Mouse (Mus musculus) liver, embryonic 15.5 days (tissue): Measurements from ENCODE around the gene Wdr62. TPM values are rescaled to one million over a fixed set of nuclear protein-coding genes. Genes with fewer than 3 reads are reported as not detected.
A peak's percentile ranks its signal among the peaks of the same experiment; 100 is the strongest.
"Not testable (repeated sequence)": the region's sequence is repeated elsewhere in the genome, so short reads cannot be mapped to it uniquely, and the experiment has no call there.

Experiments used
- ATAC-seq: fragments of 200-750 bp; cut with Nextera tagmentation; 2 replicates; pipeline ENCODE4 v1.8.0; 2017; ENCODE audit warnings: moderate number of reproducible peaks, mild to moderate bottlenecking, moderate library complexity; ENCODE audit not compliant: insufficient read depth
- H3K27ac ChIP-seq: fragments of 300-500 bp; sonication (generic); replicated peaks from 2 replicates; pipeline ENCODE4 v1.5.1; 2015; ENCODE audit warnings: mild to moderate bottlenecking, inconsistent platforms
- H3K27me3 ChIP-seq: fragments of 300-500 bp; sonication (generic); 2 replicates; pipeline ENCODE4 v1.6.1; 2015; ENCODE audit warnings: mild to moderate bottlenecking, inconsistent platforms
- H3K36me3 ChIP-seq: fragments of 300-500 bp; sonication (generic); replicated peaks from 2 replicates; pipeline ENCODE4 v1.6.1; 2015; ENCODE audit warnings: moderate library complexity, mild to moderate bottlenecking, inconsistent platforms
- H3K4me1 ChIP-seq: fragments of 300-500 bp; sonication (generic); replicated peaks from 2 replicates; pipeline ENCODE4 v1.6.1; 2015; ENCODE audit warnings: inconsistent platforms
- H3K4me2 ChIP-seq: fragments of 300-500 bp; sonication (generic); 2 replicates; pipeline ENCODE4 v1.6.1; 2015; ENCODE audit warnings: moderate library complexity, mild to moderate bottlenecking, inconsistent platforms
- H3K4me3 ChIP-seq: fragments of 300-500 bp; sonication (generic); replicated peaks from 2 replicates; pipeline ENCODE4 v1.5.1; 2015; ENCODE audit warnings: mild to moderate bottlenecking, inconsistent platforms
- H3K9ac ChIP-seq: fragments of 300-500 bp; sonication (generic); 2 replicates; pipeline ENCODE4 v1.6.1; 2015; ENCODE audit warnings: moderate library complexity, mild to moderate bottlenecking, inconsistent platforms
- H3K9me3 ChIP-seq: fragments of 300-500 bp; sonication (generic); replicated peaks from 2 replicates; pipeline ENCODE4 v1.6.1; 2016; ENCODE audit warnings: inconsistent platforms
- WGBS: fragments of 180-500 bp; shearing (Covaris S2); methylation state at CpG from one replicate; pipeline ENCODE4 v1.1.7; 2015; ENCODE audit warnings: mixed read lengths; ENCODE audit not compliant: insufficient replicate concordance; 5-methylcytosine and 5-hydroxymethylcytosine counted together
- polyA plus RNA-seq: library from polyadenylated mRNA; unstranded; fragments of >200 nt; fragmentation: Nextera tagmentation; extraction: Ambion mirVana; gene quantifications from 2 replicates; pipeline ENCODE4 v1.2.1, GENCODE M21; 2015

Gene Wdr62
- polyA plus RNA-seq, 1 experiment from 2014 or later: 8.1 TPM

DNA sequence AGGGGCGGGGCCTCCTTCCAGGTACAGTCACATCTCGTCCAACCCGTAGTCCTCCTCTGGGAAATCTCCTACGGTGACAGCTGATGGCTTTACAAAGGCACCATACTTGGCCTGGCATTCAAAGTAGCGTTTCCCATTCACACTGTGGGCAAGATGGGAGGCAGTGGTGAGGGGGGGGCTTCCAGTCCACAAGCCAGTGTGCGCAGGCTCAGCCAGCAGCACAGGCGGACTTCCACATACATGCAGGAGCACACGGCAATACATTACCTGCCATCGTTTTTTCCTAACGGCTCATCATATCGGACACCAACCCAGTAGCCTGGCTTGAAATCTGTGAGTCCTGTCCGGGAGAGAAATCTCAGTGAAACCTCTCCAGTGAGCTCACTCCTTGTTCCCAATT is 56.0 kb downstream of the Wdr62 start:
- peaks cover 17% of the 10 kb centered on the region for H3K4me1 ChIP-seq
- H3K27ac ChIP-seq: no peak overlapping the region
- no peaks in the 10 kb centered on the region for H3K9me3 ChIP-seq
- no peak overlapping the region for H3K9ac ChIP-seq
- peaks cover 36% of the 10 kb centered on the region for H3K36me3 ChIP-seq
- WGBS: 77% methylated on average over 12 of the region's 12 CpGs
- H3K27me3 ChIP-seq: no peaks in the 10 kb centered on the region
- H3K4me2 ChIP-seq: no peak overlapping the region
- no peak overlapping the region for H3K4me3 ChIP-seq
- ATAC-seq: no peak

DNA sequence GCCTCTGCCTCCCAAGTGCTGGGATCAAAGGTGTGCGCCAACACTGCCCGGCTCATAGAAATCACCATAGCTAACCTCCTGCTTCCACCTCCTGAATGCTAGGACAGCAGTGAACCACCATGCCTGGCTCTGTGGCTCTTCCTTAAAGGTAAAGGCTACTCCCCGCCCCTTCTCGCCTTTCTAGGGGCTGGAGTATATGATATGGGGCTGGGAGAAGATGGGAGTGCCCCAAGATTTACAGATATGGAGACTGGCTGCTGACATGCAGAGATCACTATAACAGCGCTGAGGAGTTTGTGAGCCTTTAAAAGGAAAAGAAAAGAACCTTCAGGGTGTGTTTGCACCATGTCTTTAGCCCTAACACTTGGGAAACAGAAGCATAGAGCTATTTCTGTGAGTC is 58.0 kb downstream of the Wdr62 start:
- WGBS: 58% methylated on average over 5 of the region's 5 CpGs
- Histone ChIP-seq H3K27ac (no peak overlapping the region), H3K9ac (no peak overlapping the region), H3K36me3 (peaks cover 33% of the 10 kb centered on the region), H3K9me3 (no peaks in the 10 kb centered on the region), H3K27me3 (no peaks in the 10 kb centered on the region), H3K4me3 (no peak overlapping the region), H3K4me1 (peaks cover 21% of the 10 kb centered on the region), H3K4me2 (peak overlapping the region; percentile 9)
- ATAC-seq: peak; percentile 52

DNA sequence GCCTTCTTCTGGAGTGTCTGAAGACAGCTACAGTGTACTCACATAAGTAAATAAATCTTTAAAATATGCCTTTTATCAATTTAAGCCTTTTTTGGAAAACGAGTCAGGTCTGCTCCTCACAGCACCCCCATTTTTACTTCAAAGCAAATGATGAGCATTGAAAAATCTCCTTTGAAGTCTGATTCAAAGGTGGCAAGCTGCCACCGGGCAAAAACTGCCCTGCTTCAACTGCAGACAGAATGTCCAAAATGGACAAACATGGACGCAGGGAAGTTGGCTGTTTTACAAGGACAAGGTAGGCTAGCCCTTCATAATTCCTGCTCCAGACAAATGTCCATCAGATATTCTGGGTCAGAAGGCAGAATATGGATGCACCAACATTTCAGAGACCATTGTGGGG is 58.8 kb downstream of the Wdr62 start:
- ATAC-seq: no peak
- Histone ChIP-seq H3K27me3 (no peaks in the 10 kb centered on the region), H3K27ac (no peak overlapping the region), H3K9ac (no peak overlapping the region), H3K4me3 (no peak overlapping the region), H3K4me1 (peaks cover 27% of the 10 kb centered on the region), H3K4me2 (no peak overlapping the region), H3K9me3 (no peaks in the 10 kb centered on the region), H3K36me3 (peaks cover 28% of the 10 kb centered on the region)
- 60% methylated on average over 3 of the region's 3 CpGs for WGBS

DNA sequence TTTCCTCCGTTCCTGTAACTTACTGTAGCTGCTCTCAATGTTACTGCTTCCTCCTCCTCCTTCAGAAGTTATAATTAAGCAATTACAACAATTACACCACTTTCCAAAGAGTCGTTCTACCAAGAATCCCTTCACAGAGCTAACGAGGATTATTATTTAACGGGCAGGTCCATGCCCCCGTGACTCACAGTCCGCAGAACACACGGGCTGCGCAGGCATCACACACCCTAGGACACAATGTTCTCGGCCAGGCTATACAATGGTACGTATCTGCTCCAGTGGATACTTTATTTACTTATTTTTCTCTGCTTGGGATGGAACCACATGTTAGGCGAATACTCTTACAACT is 60.2 kb downstream of the Wdr62 start:
- Histone ChIP-seq H3K4me1 (peaks cover 29% of the 10 kb centered on the region), H3K4me3 (peak overlapping the region; percentile 51), H3K9ac (peak overlapping the region; percentile 40), H3K27ac (no peak overlapping the region), H3K4me2 (peak overlapping the region; percentile 81), H3K9me3 (no peaks in the 10 kb centered on the region), H3K36me3 (peaks cover 16% of the 10 kb centered on the region), H3K27me3 (no peaks in the 10 kb centered on the region)
- no peak for ATAC-seq
- 12% methylated on average over 11 of the region's 11 CpGs for WGBS

DNA sequence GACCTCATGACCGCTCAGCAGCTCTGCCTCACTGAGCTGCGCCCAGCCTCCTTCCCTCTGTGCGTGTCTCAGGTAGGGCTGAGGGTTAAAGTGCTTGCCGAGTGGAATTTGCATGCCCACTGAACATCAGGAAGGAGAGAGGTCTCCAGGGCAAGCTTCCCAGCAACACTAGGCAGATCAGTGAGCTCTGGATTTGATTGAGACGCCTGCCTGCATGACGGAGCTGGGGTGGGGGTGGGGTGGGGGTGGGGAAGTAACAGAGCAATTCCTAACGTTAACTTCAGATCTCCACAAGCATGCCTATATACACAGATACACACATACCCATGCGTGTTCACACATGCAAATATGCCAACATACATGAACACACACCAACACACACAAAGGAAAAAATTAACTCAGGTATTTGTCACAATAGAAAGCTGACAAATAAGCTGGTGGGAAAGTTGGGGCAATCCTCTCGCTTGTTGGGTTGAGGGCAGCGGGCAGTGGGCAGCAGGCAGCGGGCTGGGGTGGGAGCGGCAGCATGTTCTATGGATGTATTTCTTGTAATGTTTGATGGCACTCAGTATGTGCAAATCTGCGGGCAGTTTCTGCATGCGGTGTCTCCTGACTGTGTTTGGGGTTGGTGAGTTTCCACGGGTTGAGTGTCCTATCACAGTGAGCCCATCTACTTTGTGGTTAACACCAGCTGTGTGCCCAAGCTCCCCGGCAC is 60.8 kb downstream of the Wdr62 start:
- H3K4me2 ChIP-seq: peak overlapping the region; percentile 81
- WGBS: 2% methylated on average over 16 of the region's 16 CpGs
- H3K27me3 ChIP-seq: no peaks in the 10 kb centered on the region
- no peak overlapping the region for H3K27ac ChIP-seq
- peak; percentile 43; the same call in 1 of the 2 replicates for ATAC-seq
- H3K4me1 ChIP-seq: peaks cover 29% of the 10 kb centered on the region
- peak overlapping the region; percentile 40 for H3K9ac ChIP-seq
- H3K4me3 ChIP-seq: peak overlapping the region; percentile 51
- peaks cover 12% of the 10 kb centered on the region for H3K36me3 ChIP-seq
- no peaks in the 10 kb centered on the region for H3K9me3 ChIP-seq

DNA sequence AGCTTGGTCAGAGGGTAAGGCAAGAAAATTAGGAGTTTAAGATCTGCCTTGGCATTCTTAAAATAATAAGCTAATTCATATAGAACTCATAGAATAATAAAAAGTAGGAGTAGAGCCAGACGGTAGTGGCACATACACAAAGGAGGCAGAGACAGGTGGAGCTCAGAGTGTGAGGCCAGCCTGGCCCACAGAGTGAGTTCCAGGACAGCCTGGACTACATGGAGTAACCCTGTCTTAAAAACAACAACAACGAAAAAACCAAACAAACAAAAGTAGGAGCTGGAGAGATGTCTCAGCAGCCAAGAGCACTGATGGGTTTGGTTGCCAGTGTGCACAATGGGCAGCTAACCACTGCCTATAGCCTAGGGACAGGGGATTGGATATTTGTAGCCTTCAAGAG is 62.9 kb downstream of the Wdr62 start:
- H3K4me2 ChIP-seq: no peak overlapping the region
- ATAC-seq: no peak
- no peaks in the 10 kb centered on the region for H3K9me3 ChIP-seq
- H3K4me3 ChIP-seq: no peak overlapping the region
- 67% methylated on average over 2 of the region's 2 CpGs for WGBS
- H3K9ac ChIP-seq: no peak overlapping the region
- H3K27ac ChIP-seq: no peak overlapping the region
- H3K4me1 ChIP-seq: peaks cover 27% of the 10 kb centered on the region
- H3K36me3 ChIP-seq: no peaks in the 10 kb centered on the region
- no peaks in the 10 kb centered on the region for H3K27me3 ChIP-seq

DNA sequence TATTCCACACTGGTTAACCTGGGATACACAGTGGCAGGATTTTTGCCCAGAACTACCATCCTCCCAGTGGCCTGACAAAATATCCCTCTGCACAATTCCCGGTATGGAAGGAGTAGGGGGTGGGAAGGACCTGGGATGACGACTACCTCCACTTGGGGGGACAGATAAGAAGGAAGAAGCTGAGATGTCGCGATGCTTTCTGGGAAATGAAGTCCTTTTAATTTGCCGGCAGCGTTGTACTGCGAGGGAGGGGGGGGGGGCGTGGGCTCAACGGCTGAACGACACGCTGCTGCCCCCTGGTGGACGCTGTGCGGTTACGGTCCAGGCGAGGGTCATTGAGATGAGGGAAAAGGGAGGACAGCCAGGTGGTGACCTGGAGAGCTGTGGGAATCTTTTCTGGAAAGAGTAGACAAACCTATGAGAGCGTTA is 63.5 kb downstream of the Wdr62 start:
- H3K4me2 ChIP-seq: peak overlapping the region; percentile 56
- H3K4me3 ChIP-seq: no peak overlapping the region; the same call in 1 of the 2 replicates
- H3K27me3 ChIP-seq: no peaks in the 10 kb centered on the region
- H3K9me3 ChIP-seq: no peaks in the 10 kb centered on the region
- no peaks in the 10 kb centered on the region for H3K36me3 ChIP-seq
- peak; percentile 52; the same call in 1 of the 2 replicates for ATAC-seq
- no peak overlapping the region for H3K9ac ChIP-seq
- no peak overlapping the region for H3K27ac ChIP-seq
- 1% methylated on average over 15 of the region's 16 CpGs for WGBS
- peaks cover 24% of the 10 kb centered on the region for H3K4me1 ChIP-seq

DNA sequence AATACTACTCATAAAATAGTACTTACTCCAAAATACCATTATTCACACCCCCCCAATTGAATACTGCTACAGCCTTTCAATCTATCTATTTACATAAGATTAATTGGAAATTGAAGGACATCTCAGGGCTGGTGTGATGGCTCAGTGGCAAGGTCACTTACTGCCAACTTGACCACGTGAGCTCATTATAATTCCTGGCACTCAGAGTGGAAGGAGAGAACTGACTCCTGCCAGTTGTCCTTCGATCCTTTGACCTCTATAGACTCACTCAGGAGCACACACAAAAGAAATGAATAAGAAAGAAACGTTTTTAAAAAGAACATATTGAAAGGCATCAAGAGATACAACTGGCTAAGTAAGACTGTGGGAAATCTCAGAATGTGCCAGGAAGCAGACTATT is 64.3 kb downstream of the Wdr62 start:
- H3K27ac ChIP-seq: no peak overlapping the region

DNA sequence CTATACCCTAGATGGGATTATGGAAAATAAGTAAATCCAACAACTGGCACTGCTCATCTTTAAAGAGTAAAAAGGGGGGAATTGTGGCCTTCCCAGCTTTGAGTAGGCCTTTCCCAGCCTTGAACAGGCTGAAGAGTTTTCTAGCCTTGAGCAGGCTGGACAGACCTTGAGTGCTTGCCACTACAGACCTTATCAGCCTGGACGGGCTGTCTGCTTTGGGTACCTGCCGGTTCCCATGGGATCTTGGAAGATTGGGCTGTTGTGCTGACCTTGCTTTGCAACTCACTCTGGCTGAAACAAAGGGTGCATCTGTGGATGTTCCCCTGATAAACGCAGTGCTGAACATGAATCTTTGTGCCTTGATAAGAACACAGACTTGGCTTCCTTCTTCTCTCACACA is 66.3 kb downstream of the Wdr62 start:
- Histone ChIP-seq H3K4me1 (peaks cover 9% of the 10 kb centered on the region), H3K36me3 (no peaks in the 10 kb centered on the region), H3K27me3 (no peaks in the 10 kb centered on the region), H3K9ac (no peak overlapping the region), H3K27ac (no peak overlapping the region), H3K9me3 (no peaks in the 10 kb centered on the region), H3K4me2 (no peak overlapping the region), H3K4me3 (no peak overlapping the region)
- no peak for ATAC-seq
- 70% methylated on average over 3 of the region's 3 CpGs for WGBS

More for the DNA sequence above, 64.3 kb downstream of the Wdr62 start:
- no peak for ATAC-seq
- peaks cover 24% of the 10 kb centered on the region for H3K4me1 ChIP-seq
- H3K4me3 ChIP-seq: no peak overlapping the region
- H3K27me3 ChIP-seq: no peaks in the 10 kb centered on the region
- H3K9me3 ChIP-seq: no peaks in the 10 kb centered on the region
- no peak overlapping the region for H3K4me2 ChIP-seq
- H3K36me3 ChIP-seq: no peaks in the 10 kb centered on the region
- WGBS: 69% methylated on average over 3 of the region's 3 CpGs
- H3K9ac ChIP-seq: no peak overlapping the region

DNA sequence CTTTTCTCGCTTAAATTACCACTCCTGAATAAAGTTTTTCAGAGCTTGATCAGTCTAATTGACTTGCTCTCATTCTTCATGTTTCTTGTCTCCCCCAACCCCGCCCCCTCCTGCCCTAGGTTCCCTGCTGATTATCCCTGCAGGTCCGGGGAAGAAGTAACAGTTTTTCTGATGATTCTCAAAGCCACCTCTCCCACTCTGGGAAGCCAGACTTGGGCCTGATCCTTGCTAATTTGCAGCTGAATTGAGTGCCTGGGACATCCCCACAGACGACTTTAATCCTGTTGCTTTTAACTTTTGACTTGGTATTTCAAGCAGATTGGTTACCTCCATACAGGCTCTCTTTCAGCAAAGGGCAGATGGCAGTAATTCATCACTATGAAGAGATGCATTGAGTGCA is 69.2 kb downstream of the Wdr62 start:
- no peak overlapping the region for H3K4me2 ChIP-seq

DNA sequence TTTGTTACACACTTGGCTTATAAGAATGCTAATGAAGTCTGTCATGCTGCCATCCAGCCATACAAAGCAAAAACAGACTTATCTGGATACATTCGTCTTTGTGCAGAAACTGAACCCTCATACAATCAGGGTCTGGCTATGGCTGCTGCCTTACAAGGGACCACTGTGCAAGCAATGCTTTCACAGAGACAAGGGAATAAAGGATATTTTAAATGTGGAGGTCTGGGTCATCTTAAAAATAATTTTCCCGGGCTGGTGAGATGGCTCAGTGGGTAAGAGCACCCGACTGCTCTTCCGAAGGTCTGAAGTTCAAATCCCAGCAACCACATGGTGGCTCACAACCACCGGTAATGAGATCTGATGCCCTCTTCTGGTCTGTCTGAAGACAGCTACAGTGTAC is 73.9 kb downstream of the Wdr62 start:
- H3K27ac ChIP-seq, H3K9me3 ChIP-seq: not testable (repeated sequence)
- 28% methylated on average over 5 of the region's 5 CpGs for WGBS

More for the DNA sequence above, 69.2 kb downstream of the Wdr62 start:
- WGBS: 23% methylated on average over 4 of the region's 4 CpGs
- ATAC-seq: no peak
- Histone ChIP-seq H3K27me3 (no peaks in the 10 kb centered on the region), H3K4me3 (no peak overlapping the region), H3K36me3 (no peaks in the 10 kb centered on the region), H3K27ac (no peak overlapping the region), H3K4me1 (no peaks in the 10 kb centered on the region), H3K9ac (no peak overlapping the region), H3K9me3 (no peaks in the 10 kb centered on the region)

DNA sequence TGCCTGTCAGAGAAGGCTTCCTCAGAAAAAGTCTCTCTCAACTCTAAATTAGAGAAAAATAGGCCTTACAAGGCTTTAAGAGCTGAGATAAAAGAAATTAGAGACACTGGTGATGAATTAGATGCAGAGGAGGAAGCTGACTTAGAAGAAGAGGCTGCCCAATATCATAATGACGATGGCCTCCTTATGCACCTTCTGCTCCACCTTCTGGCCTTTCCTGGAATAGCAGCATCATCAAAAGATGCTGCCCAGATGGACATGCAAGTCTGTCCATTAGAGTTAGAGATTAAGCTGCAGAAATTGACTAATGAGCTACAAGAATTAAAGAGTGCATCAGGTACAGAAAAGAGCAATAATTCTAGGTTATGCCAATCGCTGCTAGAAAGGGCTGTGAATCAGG is 74.8 kb downstream of the Wdr62 start:
- Histone ChIP-seq H3K36me3 (no peaks in the 10 kb centered on the region), H3K27me3 (no peaks in the 10 kb centered on the region), H3K27ac (no peak overlapping the region), H3K9me3 (no peaks in the 10 kb centered on the region), H3K4me1 (peaks cover 11% of the 10 kb centered on the region), H3K4me2 (no peak overlapping the region), H3K9ac (no peak overlapping the region), H3K4me3 (no peak overlapping the region)
- no peak for ATAC-seq
- 3% methylated on average over 2 of the region's 2 CpGs for WGBS

More for the DNA sequence above, 73.9 kb downstream of the Wdr62 start:
- peaks cover 11% of the 10 kb centered on the region for H3K4me1 ChIP-seq
- H3K27me3 ChIP-seq, H3K9ac ChIP-seq, ATAC-seq, H3K36me3 ChIP-seq, H3K4me3 ChIP-seq, H3K4me2 ChIP-seq: not testable (repeated sequence)
